Mouse (Mus musculus) gastrocnemius, postnatal 36 days (tissue): ENCODE measurements at regions not wholly inside any gene's neighbourhood (a gene's known extent, or its start where the extent isn't known, plus 50 kb on each side); places are given as distances from the start of the nearest gene placed in this dataset.

Source experiments
- DNase-seq, 2 experiments: peaks; one replicate each; pipeline ENCODE4 v3.0.0; 2022
- intact Hi-C: fragments of 180-260 bp; cut with DNase I; formaldehyde crosslinking; loops from one replicate; pipeline ENCODE4 v1.15.1; 2025

GRCm38 (mm10) chr16:77402711-77403280, 199.1 kb downstream of the Gm11146 start:
- intact Hi-C loops = no loop called here

GRCm38 (mm10) chr16:77401185-77401943, 200.5 kb downstream of the Gm11146 start:
- no peak for DNase-seq
- intact Hi-C loops = no loop called here

More at GRCm38 (mm10) chr16:77402711-77403280, 199.1 kb downstream of the Gm11146 start:
- peak in 1 of 2 experiments; percentile 28 for DNase-seq

GRCm38 (mm10) chr16:77400276-77400891, 201.5 kb downstream of the Gm11146 start:
- DNase-seq = peak; percentile 20 to 44
- intact Hi-C loops = no loop called here

GRCm38 (mm10) chr16:77399846-77400275, 202.0 kb downstream of the Gm11146 start:
- intact Hi-C loops = no loop called here
- DNase-seq = no peak

- intact Hi-C loops = no loop called here
Measured at GRCm38 (mm10) chr16:77394054-77394716, 207.7 kb downstream of the Gm11146 start.

GRCm38 (mm10) chr16:77393470-77393869, 208.4 kb downstream of the Gm11146 start:
- intact Hi-C loops = no loop called here
- DNase-seq = no peak

More at GRCm38 (mm10) chr16:77394054-77394716, 207.7 kb downstream of the Gm11146 start:
- no peak for DNase-seq

- intact Hi-C loops = no loop called here
Measured at GRCm38 (mm10) chr16:77392205-77392604, 209.7 kb downstream of the Gm11146 start.

GRCm38 (mm10) chr16:77384021-77384729, 217.7 kb downstream of the Gm11146 start:
- intact Hi-C loops = no loop called here
- DNase-seq = no peak

More at GRCm38 (mm10) chr16:77392205-77392604, 209.7 kb downstream of the Gm11146 start:
- no peak for DNase-seq

GRCm38 (mm10) chr16:77382790-77383189, 219.1 kb downstream of the Gm11146 start:
- no peak for DNase-seq
- intact Hi-C loops = no loop called here

- intact Hi-C loops = no loop called here
- DNase-seq = no peak
Measured at GRCm38 (mm10) chr16:77372768-77373167, 229.1 kb downstream of the Gm11146 start.

- DNase-seq = no peak
- intact Hi-C loops = no loop called here
Measured at GRCm38 (mm10) chr16:77369810-77370209, 232.1 kb downstream of the Gm11146 start.

- intact Hi-C loops = no loop called here
- DNase-seq = no peak
Measured at GRCm38 (mm10) chr16:77365254-77365653, 236.6 kb downstream of the Gm11146 start.

GRCm38 (mm10) chr16:77364439-77364838, 237.5 kb downstream of the Gm11146 start:
- no peak for DNase-seq
- intact Hi-C loops = no loop called here

- intact Hi-C loops = no loop called here
- DNase-seq = no peak
Measured at GRCm38 (mm10) chr16:77359190-77359589, 242.7 kb downstream of the Gm11146 start.

- intact Hi-C loops = no loop called here
Measured at GRCm38 (mm10) chr16:77355260-77355659, 246.6 kb downstream of the Gm11146 start.

GRCm38 (mm10) chr16:77354201-77354712, 247.6 kb downstream of the Gm11146 start:
- no peak for DNase-seq
- intact Hi-C loops = no loop called here

More at GRCm38 (mm10) chr16:77355260-77355659, 246.6 kb downstream of the Gm11146 start:
- DNase-seq = no peak

- no peak for DNase-seq
- intact Hi-C loops = no loop called here
Measured at GRCm38 (mm10) chr16:77346128-77346527, 255.8 kb downstream of the Gm11146 start.

GRCm38 (mm10) chr16:77332285-77332684, 269.6 kb downstream of the Gm11146 start:
- intact Hi-C loops = no loop called here

GRCm38 (mm10) chr16:77330996-77331395, 270.9 kb downstream of the Gm11146 start:
- DNase-seq = peak in 1 of 2 experiments; percentile 33
- intact Hi-C loops = loop anchor here (2.0 kb wide), 1 partner anchor 90 kb away; no protein-coding TSS in a partner anchor

More at GRCm38 (mm10) chr16:77332285-77332684, 269.6 kb downstream of the Gm11146 start:
- DNase-seq = no peak
